Mouse (Mus musculus) erythroblast, adult 5-6 weeks (primary cell): ENCODE measurements around the gene Apela. TPM values are rescaled to one million over a fixed set of nuclear protein-coding genes. Genes with fewer than 3 reads are reported as not detected.
"Not testable (repeated sequence)": the region's sequence is repeated elsewhere in the genome, so short reads cannot be mapped to it uniquely, and the experiment has no call there.

Experiments
- ATAC-seq: replicated peaks from 2 replicates; pipeline ENCODE4 v1.8.0; 2016; ENCODE audit warnings: moderate number of reproducible peaks, mild to moderate bottlenecking, moderate TSS enrichment, inconsistent platforms; ENCODE audit not compliant: poor library complexity, low FRiP score, severe bottlenecking
- total RNA-seq, 2 experiments: library from RNA; stranded (forward) in 1 of 2; stranded (reverse) in 1 of 2; fragments of 150-400 nt in 1 of 2; fragments of 200-764, 138-1000 nt in 1 of 2; gene quantifications; 2 replicates each; pipeline versions ENCODE4 v1.2.3 to v1.2.4; 2015 to 2017; ENCODE audit warnings: low replicate concordance in 2 of 2

The Apela gene
- total RNA-seq, 2 experiments from 2014 or later, result not detected

DNA sequence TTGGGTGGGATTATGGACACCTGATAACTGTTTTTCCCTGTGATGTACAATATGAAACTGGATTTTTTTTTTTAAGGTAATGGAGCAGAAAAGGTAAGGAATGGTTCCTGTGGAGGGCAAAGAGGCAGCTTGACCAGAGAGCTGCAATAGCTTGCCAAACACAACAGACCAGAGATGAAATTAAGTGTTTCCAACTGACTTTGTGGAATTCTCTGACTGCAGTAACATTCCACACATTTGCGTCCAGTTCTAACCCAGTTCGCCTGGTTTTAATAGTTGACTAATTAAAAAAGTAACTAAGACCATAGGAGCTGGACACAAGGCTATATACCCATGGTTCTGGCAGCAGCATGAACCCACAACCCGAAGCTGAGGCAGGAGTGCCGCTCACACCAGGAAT is 7.4 kb downstream of the Apela start:
- ATAC-seq, result no peak

DNA sequence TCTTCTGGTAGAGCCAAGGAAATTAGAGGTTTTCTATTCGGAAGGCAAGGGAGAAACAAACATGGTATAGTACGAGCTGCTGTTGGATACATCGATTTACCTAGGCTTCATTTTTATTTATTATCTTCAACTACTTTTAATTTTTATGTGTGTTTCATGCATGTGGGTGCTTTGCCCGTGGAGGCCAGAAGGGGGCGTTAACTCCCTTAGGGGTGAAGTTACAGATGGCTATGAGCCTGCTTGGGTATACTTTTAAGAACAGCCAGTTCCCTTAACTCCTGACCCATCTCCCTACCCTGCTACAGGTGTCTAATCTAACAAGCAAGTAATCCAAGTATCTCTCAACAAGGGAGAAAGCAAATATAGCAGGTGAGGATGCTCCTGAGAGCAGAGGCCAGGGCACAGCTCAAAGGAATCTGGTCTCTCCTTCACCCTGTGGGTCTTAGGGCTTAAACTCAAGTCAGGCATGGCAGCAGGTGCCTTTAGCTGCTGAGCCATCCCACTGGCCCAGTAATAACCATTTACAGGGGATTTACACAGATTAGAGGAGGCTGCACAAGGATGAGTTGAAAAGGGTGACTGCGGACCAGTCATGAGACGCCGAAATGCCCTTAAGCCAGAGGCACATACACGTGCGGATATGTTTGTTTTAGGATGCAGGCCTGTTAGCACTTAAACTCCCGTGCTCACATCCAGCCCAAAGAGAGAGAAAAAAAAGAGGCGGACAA is 8.0 kb downstream of the Apela start:
- no peak for ATAC-seq

DNA sequence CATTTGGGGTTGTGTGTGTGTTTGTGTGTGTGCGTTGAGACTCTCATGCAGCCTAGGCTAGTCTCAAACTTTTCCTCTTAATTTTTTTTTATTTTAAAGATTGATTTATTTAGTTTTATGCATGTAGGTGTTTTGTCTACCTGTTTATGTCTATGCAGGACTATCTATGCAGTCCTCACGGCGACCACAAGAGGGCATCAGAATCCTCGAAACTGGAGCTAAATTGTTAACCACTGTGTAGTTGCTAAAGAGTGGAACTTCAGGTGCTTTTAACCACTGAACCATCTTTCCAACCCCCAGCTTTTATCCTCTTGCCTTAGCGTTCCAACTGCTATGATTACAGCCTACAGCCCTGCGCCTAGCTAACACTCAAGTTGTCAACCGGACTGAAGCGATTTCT is 14.7 kb downstream of the Apela start:
- no peak for ATAC-seq

DNA sequence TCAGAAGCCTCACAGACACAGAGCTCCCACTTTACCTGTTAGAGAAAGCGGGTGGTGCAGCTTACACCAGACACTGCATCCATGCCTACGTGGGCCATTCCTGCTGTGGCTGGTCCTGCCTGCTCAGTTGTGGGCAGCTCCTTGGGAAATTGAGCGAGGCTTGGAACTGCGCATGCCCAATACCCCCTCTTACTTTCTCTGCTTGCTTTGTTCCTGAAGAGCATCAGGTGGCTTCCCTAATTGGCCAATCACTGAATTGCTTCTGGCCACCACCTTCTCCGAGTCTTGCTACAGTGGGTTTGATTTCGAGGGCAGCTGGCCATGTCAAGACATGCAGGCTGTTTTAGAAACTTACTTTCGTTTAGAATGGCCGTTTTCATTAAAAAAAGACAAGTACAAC is 18.7 kb downstream of the Apela start, which contains the start of the genes Trim61 and Trim60:
Gene Trim61 (minus strand): TSS at position 101 of the 400 bp plus-strand sequence.
Gene Trim60 (minus strand): TSS at position 162 of the 400 bp plus-strand sequence.
- ATAC-seq, result no peak

DNA sequence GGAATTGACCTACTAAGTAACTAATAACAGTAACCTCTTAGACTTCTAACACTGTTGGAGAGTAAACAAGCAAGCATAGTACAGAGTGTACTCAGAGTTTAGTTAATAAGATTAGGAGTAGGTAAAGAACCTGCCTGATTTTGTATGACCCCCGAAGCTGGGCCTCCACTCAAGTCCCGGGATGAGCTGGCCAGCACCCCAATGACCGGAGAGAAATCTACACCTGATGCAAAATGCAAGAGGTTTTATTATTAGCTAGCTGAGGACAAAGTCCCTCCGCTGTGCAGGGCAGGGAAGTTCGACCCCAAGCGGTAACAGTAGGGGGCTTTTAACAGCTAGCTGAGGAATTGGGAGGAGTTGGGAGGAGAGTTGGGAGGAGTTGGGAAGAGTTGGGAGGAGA is 29.5 kb downstream of the Apela start:
- not testable (repeated sequence) for ATAC-seq

DNA sequence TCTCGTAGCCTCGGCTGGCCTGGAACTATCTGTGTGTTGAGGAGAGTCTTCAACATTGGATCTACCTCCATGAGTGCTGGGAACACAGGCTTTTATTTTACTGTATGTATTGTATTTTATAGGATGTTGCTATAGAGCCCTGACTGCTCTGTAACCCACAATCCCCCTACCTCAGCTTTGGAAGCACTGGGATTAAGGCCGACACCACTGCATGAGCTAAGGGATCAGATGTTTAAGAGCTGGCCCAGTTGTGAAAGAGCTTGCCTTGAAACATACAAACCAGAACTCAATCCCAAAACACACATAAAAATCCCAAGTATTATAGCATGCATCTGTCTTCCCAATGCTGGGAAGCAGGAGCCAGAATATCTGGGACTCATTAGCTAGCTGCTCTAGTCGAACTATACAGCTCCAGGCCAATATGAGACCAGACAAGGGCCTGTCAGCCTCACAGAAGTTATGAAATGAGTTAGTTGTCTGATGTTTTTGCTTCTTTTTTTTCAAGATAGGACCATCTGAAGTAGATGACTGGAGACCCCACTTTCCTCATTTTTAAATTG is 38.2 kb downstream of the Apela start:
- no peak for ATAC-seq

DNA sequence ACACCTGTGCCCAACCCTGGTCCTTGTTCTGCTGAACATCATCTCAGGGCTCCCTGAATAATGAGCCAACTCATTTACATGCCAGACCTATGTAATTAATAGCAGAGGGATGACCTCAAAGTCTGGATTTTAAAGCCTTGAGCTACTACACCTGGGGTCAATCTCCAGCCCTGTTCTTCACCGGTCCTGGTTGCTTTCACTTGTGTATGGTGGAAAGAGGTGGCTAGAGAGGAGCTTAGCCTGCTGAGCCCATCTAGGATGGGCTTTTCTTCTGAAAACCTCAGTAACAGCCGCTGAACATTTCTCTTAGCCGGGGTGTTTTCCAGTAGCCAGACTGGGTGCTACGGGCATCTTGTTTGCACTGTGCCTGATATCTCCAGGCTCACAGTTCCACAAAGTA is 49.4 kb downstream of the Apela start, which contains the start of gene Trim75:
Gene Trim75 (minus strand): TSS at position 101 of the 400 bp plus-strand sequence.
- ATAC-seq, result no peak

DNA sequence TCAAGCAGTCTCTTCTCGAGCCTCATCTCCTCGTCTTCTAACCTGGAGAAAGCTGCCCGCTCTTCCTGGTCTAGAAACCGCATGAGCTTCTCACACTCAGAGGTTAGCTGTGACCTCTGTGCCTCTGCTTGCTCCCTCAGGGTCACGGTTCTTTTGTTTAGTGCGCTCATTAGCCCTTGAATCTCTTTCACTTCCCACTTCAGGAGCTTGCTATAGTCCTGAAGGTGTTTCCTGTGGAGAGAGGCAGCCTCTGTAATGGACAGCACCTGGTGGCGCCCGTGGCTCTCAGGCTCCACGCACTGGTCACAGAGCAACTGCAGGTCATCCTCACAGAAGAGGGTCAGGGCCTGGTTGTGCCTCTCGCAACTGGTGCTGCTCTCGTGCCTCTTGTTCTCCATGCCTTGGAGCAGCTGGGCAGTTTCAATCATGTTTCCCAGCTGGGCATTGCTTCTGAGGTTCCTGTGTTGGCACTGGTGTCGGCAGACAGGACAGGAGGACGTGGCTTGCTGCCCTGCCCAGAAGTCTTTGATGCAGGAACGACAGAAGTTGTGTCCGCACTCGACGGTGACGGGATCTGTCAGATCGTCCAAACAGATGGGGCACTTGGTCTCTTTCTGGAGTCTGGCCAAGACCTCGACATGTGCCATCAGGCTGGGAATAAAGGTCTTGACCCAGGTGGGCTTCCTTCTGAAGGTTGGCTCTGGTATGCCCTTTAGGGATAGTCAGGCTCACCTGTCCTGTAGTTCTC is 53.8 kb downstream of the Apela start:
- no peak for ATAC-seq

Other genes starting within 250 kb of the Apela start
- 4.8 and 5.0 TPM in 2 replicates for gene Klhl2, start 187.3 kb downstream of the Apela start, total RNA-seq (2015; ENCODE audit: low replicate concordance)
- gene Klhl2, start 187.3 kb downstream of the Apela start, total RNA-seq (2017; ENCODE audit: low replicate concordance), result 3.1 and 3.6 TPM in 2 replicates
- 10.9 and 14.6 TPM in 2 replicates for gene Tmem192, start 90.2 kb downstream of the Apela start, total RNA-seq (2015; ENCODE audit: low replicate concordance)
- 0.56 and 1.7 TPM in 2 replicates for gene Tmem192, start 90.2 kb downstream of the Apela start, total RNA-seq (2017; ENCODE audit: low replicate concordance)
- gene Trim75, start 49.5 kb downstream of the Apela start, total RNA-seq (2015; ENCODE audit: low replicate concordance), result not detected in 2 replicates
- gene Trim75, start 49.5 kb downstream of the Apela start, total RNA-seq (2017; ENCODE audit: low replicate concordance), result not detected in 2 replicates
- gene Trim61, start 18.8 kb downstream of the Apela start, total RNA-seq (2015; ENCODE audit: low replicate concordance), result not detected in 2 replicates
- not detected in 2 replicates for gene Trim61, start 18.8 kb downstream of the Apela start, total RNA-seq (2017; ENCODE audit: low replicate concordance)
- not detected in 2 replicates for gene Trim60, start 18.8 kb downstream of the Apela start, total RNA-seq (2015; ENCODE audit: low replicate concordance)
- not detected in 2 replicates for gene Trim60, start 18.8 kb downstream of the Apela start, total RNA-seq (2017; ENCODE audit: low replicate concordance)
- not detected in 2 replicates for gene Gm10663, start 37.7 kb upstream of the Apela start, total RNA-seq (2015; ENCODE audit: low replicate concordance)
- not detected in 2 replicates for gene Gm10663, start 37.7 kb upstream of the Apela start, total RNA-seq (2017; ENCODE audit: low replicate concordance)
- not detected in 2 replicates for gene BC030870, start 92.2 kb upstream of the Apela start, total RNA-seq (2015; ENCODE audit: low replicate concordance)
- gene BC030870, start 92.2 kb upstream of the Apela start, total RNA-seq (2017; ENCODE audit: low replicate concordance), result not detected in 2 replicates